Mouse (Mus musculus) CH12.LX (cell line): ENCODE results near the gene Npr1. TPM values are rescaled to one million over a fixed set of nuclear protein-coding genes. Genes with fewer than 3 reads are reported as not detected.

Experiments
- DNase-seq: peaks from one replicate; pipeline ENCODE4 v3.0.0-alpha.2; 2013; ENCODE audit errors: extremely low read depth
- H3K27ac ChIP-seq: 2 replicates; pipeline ENCODE4 v1.5.1; 2012; ENCODE audit warnings: low read depth, mild to moderate bottlenecking, control low read depth, moderate library complexity; ENCODE audit not compliant: insufficient read depth
- H3K27me3 ChIP-seq: replicated peaks from 2 replicates; pipeline ENCODE3; 2012; ENCODE audit warnings: inconsistent platforms
- H3K36me3 ChIP-seq, 2 experiments: replicated peaks in 1 of 2; 2 replicates each; pipeline versions ENCODE3 to v1.6.1; 2012; ENCODE audit warnings: inconsistent platforms in 1 of 2, low read length in 1 of 2, mild to moderate bottlenecking in 1 of 2, mixed read lengths in 1 of 2, moderate library complexity in 1 of 2; ENCODE audit not compliant: control insufficient read depth in 1 of 2, insufficient read depth in 1 of 2
- H3K4me1 ChIP-seq, 2 experiments: 2 replicates each; pipeline ENCODE4 v1.6.1; 2012; ENCODE audit warnings: inconsistent platforms in 1 of 2, moderate library complexity in 1 of 2; ENCODE audit not compliant: insufficient read depth in 2 of 2, control insufficient read depth in 1 of 2
- H3K4me2 ChIP-seq: 2 replicates; pipeline ENCODE4 v1.6.1; 2012; ENCODE audit warnings: low read depth, mild to moderate bottlenecking, control low read depth; ENCODE audit not compliant: poor library complexity, insufficient read depth, severe bottlenecking
- H3K4me3 ChIP-seq, 3 experiments: fragments of 150-350 bp in 1 of 3; sonication (generic) in 1 of 3; replicated peaks in 1 of 3; 2 replicates each; pipeline versions ENCODE3 to v1.5.1; 2011 to 2012; ENCODE audit warnings: low read depth in 2 of 3, low read length in 2 of 3, mild to moderate bottlenecking in 2 of 3, moderate library complexity in 2 of 3, control low read depth in 1 of 3, improper control_type of control experiment in 1 of 3, inconsistent platforms in 1 of 3, mixed read lengths in 1 of 3; ENCODE audit not compliant: poor library complexity in 1 of 3
- H3K79me2 ChIP-seq: replicated peaks from 2 replicates; pipeline ENCODE4 v1.6.1; 2012; ENCODE audit warnings: mild to moderate bottlenecking, moderate library complexity; ENCODE audit not compliant: control insufficient read depth, poor library complexity, insufficient read depth, severe bottlenecking; ENCODE audit errors: extremely low read depth
- H3K9ac ChIP-seq: 2 replicates; pipeline ENCODE4 v1.6.1; 2012; ENCODE audit warnings: low read depth, mild to moderate bottlenecking, control low read depth, moderate library complexity; ENCODE audit not compliant: insufficient read depth
- H3K9me3 ChIP-seq: replicated peaks from 2 replicates; pipeline ENCODE3; 2012; ENCODE audit warnings: low read length, inconsistent platforms, mixed read lengths
- CTCF ChIP-seq, 2 experiments: IDR thresholded peaks in 1 of 2; conservative IDR thresholded peaks in 1 of 2; 2 replicates each; pipeline ENCODE4 v1.5.1; 2011 to 2012; ENCODE audit warnings: low read depth in 2 of 2, low read length in 2 of 2, improper control_type of control experiment in 1 of 2, inconsistent platforms in 1 of 2, mild to moderate bottlenecking in 1 of 2, moderate library complexity in 1 of 2
- JUN ChIP-seq: IDR thresholded peaks from 2 replicates; pipeline ENCODE4 v1.6.1; 2011; ENCODE audit warnings: low read depth, mild to moderate bottlenecking, low read length, improper control_type of control experiment, moderate library complexity; ENCODE audit not compliant: insufficient read depth
- JUND ChIP-seq: conservative IDR thresholded peaks from 2 replicates; pipeline ENCODE4 v1.6.1; 2011; ENCODE audit warnings: low read depth, low read length, improper control_type of control experiment
- KAT2A ChIP-seq: IDR thresholded peaks from 2 replicates; pipeline ENCODE4 v1.6.1; 2012; ENCODE audit warnings: low read length, improper control_type of control experiment, inconsistent platforms; ENCODE audit not compliant: insufficient replicate concordance
- MAZ ChIP-seq: IDR thresholded peaks from 2 replicates; pipeline ENCODE4 v1.6.1; 2012; ENCODE audit warnings: low read depth, mild to moderate bottlenecking, inconsistent platforms, low read length, improper control_type of control experiment, moderate library complexity
- MEF2A ChIP-seq: IDR thresholded peaks from 2 replicates; pipeline ENCODE4 v1.6.1; 2014; ENCODE audit warnings: low read depth, mild to moderate bottlenecking, inconsistent platforms, low read length, improper control_type of control experiment, borderline replicate concordance
- MXI1 ChIP-seq: IDR thresholded peaks from 2 replicates; pipeline ENCODE4 v1.6.1; 2011; ENCODE audit warnings: mild to moderate bottlenecking, low read depth, low read length, improper control_type of control experiment
- NELFE ChIP-seq: IDR thresholded peaks from 2 replicates; pipeline ENCODE4 v1.6.1; 2011; ENCODE audit warnings: low read depth, low read length, improper control_type of control experiment
- POLR2AphosphoS2 ChIP-seq: IDR thresholded peaks from 2 replicates; pipeline ENCODE4 v1.6.1; 2011; ENCODE audit warnings: low read depth, low read length, improper control_type of control experiment
- SMC3 ChIP-seq: IDR thresholded peaks from 2 replicates; pipeline ENCODE4 v1.6.1; 2011; ENCODE audit warnings: low read depth, low read length, improper control_type of control experiment
- ZKSCAN1 ChIP-seq: IDR thresholded peaks from 2 replicates; pipeline ENCODE4 v1.6.1; 2012; ENCODE audit warnings: low read depth, inconsistent platforms, low read length, improper control_type of control experiment, borderline replicate concordance
- dilution Hi-C: fragments of 300-500 bp; cut with MboI; formaldehyde crosslinking; loops from 2 replicates; pipeline ENCODE4 v1.14.3; 2020; ENCODE audit warnings: low sequenced_read_pairs; ENCODE audit not compliant: extremely low pct_unique_long_range_greater_than_20kb, extremely low pct_ligation_motif_present
- in situ Hi-C: fragments of 300-500 bp; cut with MboI; formaldehyde crosslinking; loops from 3 replicates; pipeline ENCODE4 v1.14.3; 2019; ENCODE audit warnings: low sequenced_read_pairs, low pct_ligation_motif_present, low pct_unique_long_range_greater_than_20kb, mixed read lengths
- polyA plus RNA-seq: library from polyadenylated mRNA; unstranded; fragments of >175 nt; gene quantifications from 2 replicates; pipeline ENCODE4 v1.2.1, GENCODE M21; 2012; ENCODE audit warnings: low read depth; ENCODE audit not compliant: insufficient read length
- total RNA-seq, 2 experiments: library from RNA; depleted of rRNA; stranded (reverse); fragments of 300-350 nt in 1 of 2; fragments of >200 nt in 1 of 2; gene quantifications; 2 replicates each; pipeline ENCODE4 v1.2.3; 2012 to 2014

Npr1 gene
- total and polyA plus RNA-seq, 3 experiments, result 0.13 TPM; not detected in 2

GRCm38 (mm10) chr3:90462579-90462978 is 3.1 kb downstream of the Npr1 start:
- Histone ChIP-seq H3K79me2 (no peaks in the 10 kb centered on the region), H3K4me1 (peaks cover 4 to 7% of the 10 kb centered on the region in 2 experiments; a peak in 2 of 4 replicates)
- no peak for DNase-seq

GRCm38 (mm10) chr3:90461935-90462334 is 3.7 kb downstream of the Npr1 start:
- peaks cover 25% of the 10 kb centered on the region for H3K27me3 ChIP-seq
- no peaks in the 10 kb centered on the region for H3K79me2 ChIP-seq
- DNase-seq, result no peak
- no peak overlapping the region for H3K4me2 ChIP-seq
- no peak overlapping the region for H3K4me3 ChIP-seq
- no peak overlapping the region for H3K27ac ChIP-seq
- H3K9me3 ChIP-seq, result peaks cover 11% of the 10 kb centered on the region
- no peaks in the 10 kb centered on the region for H3K36me3 ChIP-seq
- dilution Hi-C loops (no loop called here), in situ Hi-C loops (no loop called here)
- TF ChIP-seq JUN, result no peak
- peaks cover 4 to 7% of the 10 kb centered on the region in 2 experiments; a peak in 2 of 4 replicates for H3K4me1 ChIP-seq
- no peak overlapping the region for H3K9ac ChIP-seq

More at GRCm38 (mm10) chr3:90462579-90462978, 3.1 kb downstream of the Npr1 start:
- in situ Hi-C loops (no loop called here), dilution Hi-C loops (no loop called here)
- Histone ChIP-seq H3K9ac (no peak overlapping the region), H3K9me3 (peaks cover 11% of the 10 kb centered on the region), H3K4me3 (no peak overlapping the region), H3K4me2 (no peak overlapping the region), H3K27ac (no peak overlapping the region)
- TF ChIP-seq MAZ, result no peak
- TF ChIP-seq CTCF (conservative IDR thresholded peaks at IDR 0.05 in 1 of 2, IDR thresholded peaks at IDR 0.05 in 1 of 2; ENCODE audit: low read depth in 2 of 2, low read length in 2 of 2), result peak in 1 of 2 experiments; percentile 11; a peak in 1 of 4 replicates
- TF ChIP-seq, all 38 proteins: peak for 1
- no peaks in the 10 kb centered on the region for H3K36me3 ChIP-seq
- peaks cover 25% of the 10 kb centered on the region for H3K27me3 ChIP-seq

DNA sequence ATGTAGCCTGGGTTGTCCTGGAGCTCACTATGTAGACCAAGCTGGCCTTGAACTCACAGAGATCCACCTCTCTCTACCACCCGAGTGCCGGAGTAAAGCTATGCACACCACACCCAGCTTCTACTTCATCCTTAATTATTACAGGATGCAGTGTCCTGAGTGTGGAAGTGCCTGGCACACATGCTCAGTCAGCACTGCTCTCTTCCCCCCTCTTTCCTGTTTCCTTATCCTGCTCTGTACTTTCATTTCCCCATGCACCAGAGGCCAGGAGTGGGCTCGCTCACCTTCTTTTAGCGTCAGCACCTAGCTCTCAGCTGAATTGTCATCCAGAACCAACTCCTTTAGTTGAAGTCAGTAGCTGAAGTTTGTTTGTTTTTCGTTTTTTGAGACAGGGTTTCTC is 5.4 kb downstream of the Npr1 start:
- H3K79me2 ChIP-seq, result no peaks in the 10 kb centered on the region
- dilution Hi-C loops, result no loop called here
- in situ Hi-C loops, result no loop called here
- no peak overlapping the region for H3K27ac ChIP-seq
- H3K9me3 ChIP-seq, result peaks cover 8% of the 10 kb centered on the region
- TF ChIP-seq POLR2AphosphoS2, result no peak
- no peak for TF ChIP-seq KAT2A
- no peak for TF ChIP-seq MEF2A
- no peak for TF ChIP-seq MXI1
- TF ChIP-seq SMC3, result no peak
- no peak for TF ChIP-seq NELFE
- TF ChIP-seq ZKSCAN1, result no peak
- no peak for TF ChIP-seq JUND
- H3K4me3 ChIP-seq, result no peak overlapping the region
- H3K9ac ChIP-seq, result no peak overlapping the region
- no peak for DNase-seq
- peaks cover 0 to 4% of the 10 kb centered on the region in 2 experiments; a peak in 2 of 4 replicates for H3K4me1 ChIP-seq
- no peak overlapping the region for H3K4me2 ChIP-seq
- H3K36me3 ChIP-seq, result no peaks in the 10 kb centered on the region
- peaks cover 26% of the 10 kb centered on the region for H3K27me3 ChIP-seq
